In the genomic region with DNA sequence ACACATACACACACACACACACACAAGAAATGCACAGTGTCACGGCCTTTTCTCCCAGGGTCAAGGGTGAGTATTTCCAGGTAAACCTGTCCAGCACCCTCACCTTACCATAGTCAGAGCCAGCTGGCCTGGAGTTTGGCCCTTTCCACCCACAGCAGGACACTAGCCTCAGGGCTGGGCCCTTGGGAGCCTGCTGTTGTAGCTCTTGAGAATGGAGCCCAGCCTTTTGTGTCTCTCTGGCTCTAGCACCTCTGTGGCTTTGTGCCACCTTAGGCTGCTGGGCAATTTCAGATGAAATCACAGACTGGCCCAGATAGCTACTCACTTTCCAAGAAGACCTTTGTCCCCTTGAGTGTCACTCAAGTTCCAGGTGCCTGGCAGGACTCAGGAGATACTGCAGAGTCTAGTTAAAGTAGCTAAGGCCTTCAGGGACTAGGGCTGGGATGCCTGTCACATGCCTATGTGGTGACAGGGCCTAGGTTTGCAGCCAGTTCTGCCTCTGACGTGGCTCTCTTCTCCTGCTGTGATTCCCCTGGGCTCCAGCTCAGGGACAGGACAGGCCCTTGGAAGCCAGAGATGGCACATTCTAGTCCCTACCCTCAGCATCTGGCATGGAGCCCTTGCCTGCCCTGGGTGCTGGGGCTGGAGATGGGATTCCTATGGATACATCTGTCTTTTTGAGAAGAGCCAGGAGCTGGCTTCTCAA, we compare ENCODE assay signal across 9 mouse cellular contexts. TPM values are rescaled to one million over a fixed set of nuclear protein-coding genes. Genes with fewer than 3 reads are reported as not detected.
DNase-seq lines count a peak whose midpoint lies in the region; ATAC-seq lines count a peak whose summit lies in the region.
"Had no signal": no experiment of that assay in that cellular context is flagged by ENCODE, and none has a peak within 500 bp of the region (broad histone marks: within the 10 kb centered on the region; RNA-seq: fewer than 3 reads in every experiment).

No protein-coding gene starts in this region.

- no peak overlapping the region for H3K4me3 ChIP-seq in embryonic facial prominence, embryonic 13.5 days
- H3K4me3 ChIP-seq in midbrain, embryonic 12.5 days = peak overlapping the region; percentile 35

- DNase-seq in adrenal gland, adult 2 months = peak; percentile 87
- DNase-seq in heart, postnatal 14 days = peak; percentile 55 to 67
- no peak for DNase-seq in cerebellum, adult 11-12 months
- no peak for DNase-seq in urinary bladder, postnatal 14 days (ENCODE audit: low spot score)
- no peak for DNase-seq in cerebellum, postnatal 10 days
- no peak for DNase-seq in frontal cortex, postnatal 14 days (ENCODE audit: low spot score in 2 of 2)

- peaks cover 38% of the 10 kb centered on the region for H3K36me3 ChIP-seq in embryonic facial prominence, embryonic 13.5 days
- peaks cover 43% of the 10 kb centered on the region for H3K36me3 ChIP-seq in midbrain, embryonic 12.5 days

- no peaks in the 10 kb centered on the region for H3K9me3 ChIP-seq in embryonic facial prominence, embryonic 13.5 days
- H3K9me3 ChIP-seq in midbrain, embryonic 12.5 days = no peaks in the 10 kb centered on the region

- no peak for ATAC-seq in embryonic facial prominence, embryonic 13.5 days (ENCODE audit: insufficient number of reproducible peaks, insufficient read depth, low FRiP score, low TSS enrichment, low read depth)
- ATAC-seq in midbrain, embryonic 12.5 days (ENCODE audit: low FRiP score, low read depth) = no peak

- 72% methylated on average over 2 of the region's 2 CpGs for WGBS in embryonic facial prominence, embryonic 13.5 days
- 61% methylated on average over 2 of the region's 2 CpGs for WGBS in midbrain, embryonic 12.5 days

- intact Hi-C loops in heart, postnatal 14 days (cut with DNase I) = loop anchor here (2.0 kb wide), 1 partner anchor 38 kb away; no protein-coding TSS in a partner anchor

- peak overlapping the region; percentile 89; the same call in 1 of the 2 replicates for H3K27ac ChIP-seq in embryonic facial prominence, embryonic 13.5 days
- H3K27ac ChIP-seq in midbrain, embryonic 12.5 days (replicated peaks) = peak overlapping the region; percentile 94
- H3K27ac ChIP-seq: macrophage had no signal

- peak overlapping the region; percentile 56; the same call in 1 of the 2 replicates for H3K9ac ChIP-seq in embryonic facial prominence, embryonic 13.5 days
- H3K9ac ChIP-seq in midbrain, embryonic 12.5 days (replicated peaks) = peak overlapping the region; percentile 63

- no peaks in the 10 kb centered on the region for H3K27me3 ChIP-seq in embryonic facial prominence, embryonic 13.5 days
- H3K27me3 ChIP-seq in midbrain, embryonic 12.5 days = no peaks in the 10 kb centered on the region

- peaks cover 44% of the 10 kb centered on the region for H3K4me1 ChIP-seq in embryonic facial prominence, embryonic 13.5 days
- peaks cover 44% of the 10 kb centered on the region for H3K4me1 ChIP-seq in midbrain, embryonic 12.5 days

- peak overlapping the region; percentile 54 for H3K4me2 ChIP-seq in embryonic facial prominence, embryonic 13.5 days
- H3K4me2 ChIP-seq in midbrain, embryonic 12.5 days (replicated peaks) = peak overlapping the region; percentile 61

RNA-seq across cellular contexts. Expression of a gene that starts 17.5 kb away (rescaled TPM):
- 10 to 100 TPM; 40.8 to 80.5 TPM for total RNA-seq in adrenal gland, adult 2 months (2021)
- polyA plus RNA-seq in adrenal gland, adult 2 months (2012; rRNA removed) = 60.0 and 87.2 TPM in 2 replicates
- 39.4 and 46.8 TPM in 2 replicates for polyA plus RNA-seq in embryonic facial prominence, embryonic 13.5 days (2015; fragmentation: Nextera tagmentation; extraction: Ambion mirVana)
- total RNA-seq in heart, postnatal 14 days (2021) = 10 to 100 TPM in 1 of 2 experiments, 1 to 10 TPM in 1; 10.0 to 10.3 TPM
- polyA plus RNA-seq in midbrain, embryonic 12.5 days (2016; fragmentation: Nextera tagmentation; extraction: Ambion mirVana) = 58.3 and 65.3 TPM in 2 replicates

RNA-seq across cellular contexts. Expression of a gene that starts 51.4 kb away (rescaled TPM):
- under 1 TPM; 0.32 to 0.52 TPM for total RNA-seq in adrenal gland, adult 2 months (2021)
- polyA plus RNA-seq in adrenal gland, adult 2 months (2012; rRNA removed) = 0.29 and 0.48 TPM in 2 replicates
- polyA plus RNA-seq in embryonic facial prominence, embryonic 13.5 days (2015; fragmentation: Nextera tagmentation; extraction: Ambion mirVana) = 0.31 TPM in 1 of 2 replicates, not detected in the other
- total RNA-seq in heart, postnatal 14 days (2021) = under 1 TPM in 1 of 2 experiments, not detected in 1; 0.34 TPM
- polyA plus RNA-seq in midbrain, embryonic 12.5 days (2016; fragmentation: Nextera tagmentation; extraction: Ambion mirVana) = 0.18 and 0.64 TPM in 2 replicates
- polyA plus RNA-seq: macrophage had no signal

RNA-seq across cellular contexts. Expression of a gene that starts 51.5 kb away (rescaled TPM):
- 100 to 1,000 TPM; 593 to 606 TPM for total RNA-seq in adrenal gland, adult 2 months (2021)
- 1,232 and 1,278 TPM in 2 replicates for polyA plus RNA-seq in adrenal gland, adult 2 months (2012; rRNA removed)
- 432 and 479 TPM in 2 replicates for polyA plus RNA-seq in embryonic facial prominence, embryonic 13.5 days (2015; fragmentation: Nextera tagmentation; extraction: Ambion mirVana)
- 1,000 to 10,000 TPM; 1,831 to 1,920 TPM for total RNA-seq in heart, postnatal 14 days (2021)
- 526 and 540 TPM in 2 replicates for polyA plus RNA-seq in midbrain, embryonic 12.5 days (2016; fragmentation: Nextera tagmentation; extraction: Ambion mirVana)

RNA-seq across cellular contexts. Expression of a gene that starts 57.0 kb away (rescaled TPM):
- total RNA-seq in adrenal gland, adult 2 months (2021) = 100 to 1,000 TPM; 265 to 364 TPM
- polyA plus RNA-seq in adrenal gland, adult 2 months (2012; rRNA removed) = 371 and 563 TPM in 2 replicates
- 75.0 and 76.5 TPM in 2 replicates for polyA plus RNA-seq in embryonic facial prominence, embryonic 13.5 days (2015; fragmentation: Nextera tagmentation; extraction: Ambion mirVana)
- 10 to 100 TPM; 56.2 to 57.7 TPM for total RNA-seq in heart, postnatal 14 days (2021)
- 141 and 145 TPM in 2 replicates for polyA plus RNA-seq in midbrain, embryonic 12.5 days (2016; fragmentation: Nextera tagmentation; extraction: Ambion mirVana)

Comparison
In these comparisons a context has a peak if more than half of its experiments do, and no peak if none do; other contexts are left out.
1. DNase-seq: peak in adrenal gland, adult 2 months (single experiment) and heart, postnatal 14 days (2 of 2); none in cerebellum, adult 11-12 months (single experiment), urinary bladder, postnatal 14 days (single experiment), cerebellum, postnatal 10 days (0 of 2) and frontal cortex, postnatal 14 days (0 of 2).